Mouse (Mus musculus) neural tube, embryonic 11.5 days (tissue): ENCODE measurements around the gene Mup14. TPM values are rescaled to one million over a fixed set of nuclear protein-coding genes. Genes with fewer than 3 reads are reported as not detected.
"Not testable (repeated sequence)": the region's sequence is repeated elsewhere in the genome, so short reads cannot be mapped to it uniquely, and the experiment has no call there.

Experiments
- ATAC-seq: fragments of 200-750 bp; cut with Nextera tagmentation; 2 replicates; pipeline ENCODE4 v1.8.0; 2017; ENCODE audit warnings: moderate number of reproducible peaks, mild to moderate bottlenecking, moderate TSS enrichment, moderate library complexity; ENCODE audit not compliant: insufficient read depth, low FRiP score, low TSS enrichment
- DNase-seq: peaks from one replicate; pipeline ENCODE4 v3.0.0-alpha.2; 2015; ENCODE audit warnings: low spot score
- H3K27ac ChIP-seq: fragments of 300-500 bp; sonication (generic); 2 replicates; pipeline ENCODE4 v1.5.1; 2014; ENCODE audit warnings: low read depth, mild to moderate bottlenecking, low read length
- H3K27me3 ChIP-seq: fragments of 300-500 bp; sonication (generic); 2 replicates; pipeline ENCODE4 v1.6.1; 2014; ENCODE audit warnings: mild to moderate bottlenecking, low read length, mixed read lengths; ENCODE audit not compliant: control insufficient read depth, insufficient read depth
- H3K36me3 ChIP-seq: fragments of 300-500 bp; sonication (generic); 2 replicates; pipeline ENCODE4 v1.6.1; 2014; ENCODE audit warnings: mild to moderate bottlenecking, low read length, moderate library complexity, mixed read lengths; ENCODE audit not compliant: control insufficient read depth, insufficient read depth
- H3K4me1 ChIP-seq: fragments of 300-500 bp; sonication (generic); 2 replicates; pipeline ENCODE4 v1.6.1; 2014; ENCODE audit warnings: low read length, mixed read lengths; ENCODE audit not compliant: control insufficient read depth, insufficient read depth
- H3K4me2 ChIP-seq: fragments of 300-500 bp; sonication (generic); 2 replicates; pipeline ENCODE4 v1.6.1; 2014; ENCODE audit warnings: low read depth, mild to moderate bottlenecking, moderate library complexity
- H3K4me3 ChIP-seq: fragments of 300-500 bp; sonication (generic); 2 replicates; pipeline ENCODE4 v1.5.1; 2014; ENCODE audit warnings: low read depth, low read length
- H3K9ac ChIP-seq: fragments of 300-500 bp; sonication (generic); 2 replicates; pipeline ENCODE4 v1.6.1; 2014; ENCODE audit warnings: mild to moderate bottlenecking, low read length
- H3K9me3 ChIP-seq: fragments of 300-500 bp; sonication (generic); 2 replicates; pipeline ENCODE4 v1.6.1; 2016; ENCODE audit warnings: low read length; ENCODE audit not compliant: control insufficient read depth
- WGBS: fragments of 180-500 bp; shearing (Covaris S2); extraction: QIAGEN DNeasy Blood & Tissue Kit; methylation state at CpG from one replicate; pipeline ENCODE4 v1.1.7; 2014; 5-methylcytosine and 5-hydroxymethylcytosine counted together
- polyA plus RNA-seq: library from polyadenylated mRNA; unstranded; fragments of >200 nt; fragmentation: Nextera tagmentation; extraction: Ambion mirVana; gene quantifications from 2 replicates; pipeline ENCODE4 v1.2.1, GENCODE M21; 2014

The Mup14 gene
- polyA plus RNA-seq: 2.7 and 3.4 TPM in 2 replicates

DNA sequence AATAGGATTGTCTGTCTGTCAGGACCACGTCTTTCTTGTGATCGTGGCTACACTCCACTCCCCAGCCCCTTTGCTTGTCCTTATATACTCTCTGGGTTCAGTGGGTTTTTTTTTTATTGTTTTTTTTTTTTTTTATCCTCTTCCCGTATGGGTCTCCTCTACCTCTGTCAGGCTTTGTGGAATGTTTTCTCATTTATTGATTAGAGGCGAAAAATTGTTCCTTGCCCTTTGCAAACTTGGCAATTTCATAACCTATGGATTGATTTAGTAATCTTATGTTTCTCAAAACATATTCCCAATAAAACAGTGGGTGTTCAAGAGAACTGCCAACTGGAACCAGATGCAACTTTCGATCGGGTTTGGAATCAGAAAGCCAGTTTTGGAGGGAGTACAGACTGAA lies at the start of gene Mup14:
Mup14 (minus strand) TSS at position 101 of the 400 bp plus-strand sequence.
- H3K27me3 ChIP-seq, DNase-seq, ATAC-seq, H3K27ac ChIP-seq, H3K36me3 ChIP-seq, H3K4me3 ChIP-seq, H3K9ac ChIP-seq, H3K4me2 ChIP-seq, H3K9me3 ChIP-seq, H3K4me1 ChIP-seq: not testable (repeated sequence)
- 97% methylated on average over 5 of the region's 6 CpGs for WGBS

DNA sequence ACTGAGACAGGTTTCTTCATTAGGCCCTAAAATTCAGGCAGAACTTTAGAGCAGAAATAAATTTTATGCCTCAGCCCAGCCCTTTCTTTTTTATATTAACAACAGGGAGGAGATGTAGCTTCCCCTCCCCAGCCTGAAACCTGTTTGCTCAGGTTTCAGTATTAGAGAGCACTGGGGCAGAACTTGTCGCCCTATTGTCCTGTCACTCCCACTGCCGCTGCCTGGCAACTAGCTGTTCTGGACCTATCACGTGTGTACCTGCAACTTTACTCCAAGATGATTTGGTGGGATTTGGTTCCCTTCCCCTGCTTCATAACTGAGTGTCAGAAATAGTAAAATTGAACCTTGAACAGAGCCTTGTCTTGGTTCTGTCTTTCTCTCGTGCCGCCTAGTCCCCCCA lies 34.3 kb upstream of the Mup14 start:
- 86% methylated on average over 3 of the region's 5 CpGs for WGBS
- H3K27me3 ChIP-seq, ATAC-seq, H3K27ac ChIP-seq, H3K4me2 ChIP-seq, DNase-seq, H3K9me3 ChIP-seq, H3K9ac ChIP-seq, H3K4me1 ChIP-seq, H3K36me3 ChIP-seq, H3K4me3 ChIP-seq: not testable (repeated sequence)

Other genes starting within 250 kb of the Mup14 start
- not detected in 2 replicates for gene Mup13, start 75.7 kb downstream of the Mup14 start, polyA plus RNA-seq
- 0.80 TPM in 1 of 2 replicates, not detected in the other for gene Mup15, start 135.7 kb upstream of the Mup14 start, polyA plus RNA-seq
- gene Mup16, start 215.5 kb upstream of the Mup14 start, polyA plus RNA-seq: not detected in 2 replicates